Mouse (Mus musculus) thymus, postnatal 10 days (tissue): Measurements from ENCODE around the gene Cdrt4.

Experiments used
- DNase-seq, 2 experiments: peaks; one replicate each; pipeline ENCODE4 v3.0.0; 2021; ENCODE audit warnings: low spot score in 2 of 2

Gene Cdrt4

DNA sequence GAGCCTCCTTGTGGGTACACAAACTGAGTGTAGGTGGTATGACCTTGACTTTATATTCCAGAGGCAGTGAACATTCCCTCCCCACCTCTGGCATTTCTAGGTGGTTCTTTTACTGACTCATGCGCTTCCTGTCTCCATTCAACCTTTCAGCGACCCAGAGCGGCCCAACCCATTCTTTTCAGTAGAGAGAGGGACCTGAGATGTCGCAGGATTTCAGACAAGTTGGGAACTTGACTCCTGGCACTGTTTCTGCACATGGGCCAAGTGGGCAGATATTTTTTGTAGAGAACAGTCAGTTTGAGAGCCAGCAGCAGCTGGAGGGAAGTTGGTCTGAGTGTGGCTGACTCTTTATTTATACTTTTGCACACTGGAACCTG is 45.5 kb downstream of the Cdrt4 start:
- DNase-seq: no peak

DNA sequence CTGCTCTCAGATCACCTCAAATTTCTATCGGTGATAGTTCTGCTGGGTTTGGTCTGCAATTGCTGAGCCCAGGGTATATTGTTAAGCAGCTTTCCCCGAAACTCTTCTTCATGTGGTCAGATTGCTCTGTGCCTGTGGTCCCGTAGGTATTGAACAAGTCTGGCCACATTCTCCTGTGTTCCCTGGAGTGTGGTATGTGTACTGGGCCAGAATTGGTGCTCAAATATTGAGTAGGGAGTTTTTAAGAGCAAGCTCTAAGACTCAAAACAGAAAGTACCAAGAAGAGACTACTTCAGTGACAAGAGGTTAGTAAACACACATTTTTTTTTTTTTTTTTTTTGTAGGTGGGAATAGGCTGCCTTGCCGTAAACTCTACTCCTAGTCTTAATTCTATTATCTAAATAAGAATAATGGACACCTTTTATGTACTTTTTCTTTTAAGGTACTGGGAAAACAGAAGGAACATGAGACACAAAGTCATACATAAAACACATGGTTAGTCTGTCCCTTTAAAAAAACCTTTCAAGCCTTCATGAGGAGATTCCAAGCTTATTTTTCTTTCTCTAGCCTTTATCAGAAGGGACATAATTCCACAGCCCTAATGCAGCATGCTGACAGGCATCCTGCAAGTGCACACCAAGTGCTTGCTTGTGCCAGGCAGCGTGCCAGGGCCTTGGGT is 46.2 kb downstream of the Cdrt4 start:
- DNase-seq: no peak

DNA sequence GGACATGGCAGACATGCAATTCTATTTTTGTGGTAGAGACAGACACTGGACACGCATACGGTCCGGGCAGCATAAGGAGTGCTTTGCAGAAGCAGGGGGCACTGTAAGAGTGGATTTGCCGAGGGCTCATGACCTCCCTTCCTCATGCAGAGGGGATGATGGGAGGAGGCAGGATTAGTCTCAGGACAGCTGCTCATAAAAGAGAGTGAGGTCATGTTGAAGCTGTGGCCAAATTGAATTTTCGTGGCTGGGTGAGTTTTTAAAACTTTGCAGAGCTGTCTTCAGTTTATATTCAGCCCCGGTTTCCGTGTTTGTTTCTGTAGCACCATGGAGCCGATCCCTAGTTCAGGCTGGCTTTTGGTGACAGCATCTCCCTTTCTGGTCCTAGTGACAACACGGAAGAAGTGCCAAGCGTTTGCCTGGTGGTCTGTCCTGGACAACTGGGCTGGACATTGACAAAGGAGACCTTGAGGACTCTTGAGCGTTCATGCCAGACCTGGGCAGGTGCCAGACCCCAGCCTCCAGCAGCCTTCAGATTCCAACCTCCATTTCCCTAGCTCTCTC is 46.8 kb downstream of the Cdrt4 start:
- DNase-seq: no peak

- no peak for DNase-seq
These were observed 49.1 kb downstream of the Cdrt4 start for GRCm38 (mm10) chr11:63000126-63000525.

DNA sequence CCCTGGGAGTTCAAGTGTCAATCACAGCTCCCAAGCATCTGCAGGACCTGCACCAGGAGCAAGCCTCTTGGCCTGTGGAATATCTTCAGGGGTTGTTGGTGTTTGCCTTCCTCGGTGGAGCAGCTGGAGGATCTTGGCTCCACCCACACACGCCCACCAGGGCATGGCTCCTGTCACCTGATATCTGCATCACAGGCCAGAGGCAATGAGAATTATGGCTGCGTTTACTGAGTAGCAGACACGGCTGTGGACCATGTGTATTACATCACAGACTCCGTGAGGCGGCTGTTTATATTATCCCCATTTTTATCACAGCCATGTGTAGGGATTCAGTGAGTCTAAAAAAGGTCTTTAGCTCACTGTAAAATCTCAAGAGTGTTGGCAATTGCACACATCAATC is 53.6 kb downstream of the Cdrt4 start:
- DNase-seq: no peak

DNA sequence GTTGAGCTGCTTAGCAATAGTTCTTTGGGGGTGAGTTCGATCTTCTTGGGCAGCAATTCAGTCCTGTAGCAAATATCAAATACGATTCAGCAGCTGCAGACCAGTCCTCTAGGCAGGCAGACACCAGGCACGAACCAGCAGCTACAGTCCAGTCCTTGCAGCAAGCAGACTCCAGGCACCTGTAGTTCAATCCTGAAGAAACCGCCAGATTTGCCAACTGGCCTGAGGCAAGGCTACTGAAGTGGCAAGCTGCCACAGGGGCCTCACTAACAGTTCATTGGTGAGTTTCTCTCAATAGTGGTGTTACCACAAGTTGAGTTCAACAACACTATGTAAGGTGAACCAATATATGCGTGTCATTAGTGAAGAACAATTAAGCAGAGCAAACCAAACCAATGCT is 56.4 kb downstream of the Cdrt4 start:
- no peak for DNase-seq

- DNase-seq: no peak
These were observed 57.0 kb downstream of the Cdrt4 start for GRCm38 (mm10) chr11:63008004-63008403.

DNA sequence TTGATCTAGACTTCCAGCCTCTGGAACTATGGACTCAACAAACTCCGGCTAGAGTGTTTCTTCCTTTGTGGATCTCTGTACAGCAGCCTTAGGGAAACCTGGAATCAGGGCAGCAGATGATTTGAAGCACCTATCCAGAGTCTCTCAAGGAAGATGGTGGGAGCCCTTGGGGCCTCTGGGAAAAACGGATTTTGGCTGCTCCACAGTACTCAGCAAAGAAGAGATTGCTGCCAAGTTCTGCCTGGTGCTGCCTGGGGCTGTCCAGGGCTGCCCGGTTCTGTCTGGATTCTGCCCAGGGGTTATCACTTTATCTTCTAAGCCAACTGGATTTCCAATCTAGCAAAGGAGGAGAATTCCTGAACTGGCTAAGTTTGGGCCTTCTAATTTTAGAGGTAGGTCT is 58.8 kb downstream of the Cdrt4 start:
- DNase-seq: no peak

- DNase-seq: no peak
These were observed 66.5 kb downstream of the Cdrt4 start for GRCm38 (mm10) chr11:63017327-63018082.

- DNase-seq: no peak
These were observed 67.2 kb downstream of the Cdrt4 start for GRCm38 (mm10) chr11:63018083-63018622.

GRCm38 (mm10) chr11:63020633-63021032 is 69.6 kb downstream of the Cdrt4 start:
- no peak for DNase-seq

- DNase-seq: no peak
These were observed 70.3 kb downstream of the Cdrt4 start for GRCm38 (mm10) chr11:63021141-63021806.

DNA sequence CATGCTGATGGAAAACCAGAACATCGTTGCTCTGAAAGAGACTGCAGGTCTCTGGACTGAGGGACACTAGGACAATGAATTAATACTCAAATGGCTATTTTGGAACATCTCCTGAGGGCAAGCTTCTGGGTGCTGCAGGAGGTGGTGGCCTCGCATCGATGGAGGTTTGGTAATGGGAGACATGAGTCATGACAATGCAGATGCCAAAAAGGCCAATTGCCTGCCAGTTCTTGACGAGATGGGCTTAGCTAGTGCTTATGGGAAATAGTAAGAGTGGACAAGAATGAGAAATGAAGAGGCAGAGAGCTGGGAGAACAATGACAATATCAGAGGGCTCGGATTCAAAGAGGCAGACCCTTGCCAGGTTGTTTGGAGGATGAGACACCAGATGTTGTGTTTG is 72.5 kb downstream of the Cdrt4 start:
- no peak for DNase-seq

GRCm38 (mm10) chr11:63024136-63024535 is 73.1 kb downstream of the Cdrt4 start:
- no peak for DNase-seq

- DNase-seq: no peak
These were observed 74.5 kb downstream of the Cdrt4 start for GRCm38 (mm10) chr11:63025476-63025875.

DNA sequence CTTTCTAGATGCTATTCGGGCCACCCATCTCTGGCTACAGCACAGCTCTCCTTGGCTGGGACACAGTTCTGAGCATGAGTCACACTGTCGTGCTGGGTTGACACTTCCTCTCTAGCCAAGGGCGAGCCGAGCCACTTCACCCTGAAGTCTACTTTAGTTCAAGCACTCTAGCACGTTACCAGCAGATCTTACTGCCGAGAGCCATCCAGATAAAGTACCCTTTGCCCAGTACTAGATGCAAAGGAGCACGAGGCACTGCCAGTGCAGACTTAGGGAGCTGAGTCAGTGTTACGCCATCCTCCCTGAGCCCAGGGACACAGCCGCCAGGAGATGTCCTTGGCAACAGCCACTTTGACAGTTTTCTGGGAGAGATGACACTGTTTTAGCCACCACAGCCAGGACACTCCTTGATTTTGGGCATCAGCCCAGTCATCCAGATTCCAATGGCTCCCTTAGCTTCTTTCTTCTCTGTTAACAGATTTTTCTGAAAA is 75.7 kb downstream of the Cdrt4 start:
- DNase-seq: no peak

DNA sequence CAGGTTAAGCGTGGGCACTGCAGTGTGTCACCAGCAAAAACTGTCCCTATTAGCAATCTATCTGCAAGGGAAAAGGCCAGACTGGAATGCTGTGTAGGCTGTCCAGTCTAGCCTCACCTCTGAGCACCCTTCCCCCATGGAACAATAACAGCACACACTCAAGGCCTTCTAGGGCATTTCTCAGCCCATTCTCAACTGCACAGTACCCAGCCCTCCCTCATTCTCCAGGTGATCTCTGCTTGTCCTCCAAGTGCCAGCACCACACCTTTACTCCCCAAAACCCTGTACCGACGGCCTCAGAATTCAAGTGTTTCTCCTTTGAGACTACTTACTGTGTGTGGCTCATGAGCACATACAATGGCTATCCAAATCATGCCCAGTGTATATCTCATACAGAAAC is 77.1 kb downstream of the Cdrt4 start:
- DNase-seq: no peak

- no peak for DNase-seq
These were observed 78.2 kb downstream of the Cdrt4 start for GRCm38 (mm10) chr11:63029148-63029714.

GRCm38 (mm10) chr11:63029721-63030120 is 78.7 kb downstream of the Cdrt4 start:
- DNase-seq: no peak

DNA sequence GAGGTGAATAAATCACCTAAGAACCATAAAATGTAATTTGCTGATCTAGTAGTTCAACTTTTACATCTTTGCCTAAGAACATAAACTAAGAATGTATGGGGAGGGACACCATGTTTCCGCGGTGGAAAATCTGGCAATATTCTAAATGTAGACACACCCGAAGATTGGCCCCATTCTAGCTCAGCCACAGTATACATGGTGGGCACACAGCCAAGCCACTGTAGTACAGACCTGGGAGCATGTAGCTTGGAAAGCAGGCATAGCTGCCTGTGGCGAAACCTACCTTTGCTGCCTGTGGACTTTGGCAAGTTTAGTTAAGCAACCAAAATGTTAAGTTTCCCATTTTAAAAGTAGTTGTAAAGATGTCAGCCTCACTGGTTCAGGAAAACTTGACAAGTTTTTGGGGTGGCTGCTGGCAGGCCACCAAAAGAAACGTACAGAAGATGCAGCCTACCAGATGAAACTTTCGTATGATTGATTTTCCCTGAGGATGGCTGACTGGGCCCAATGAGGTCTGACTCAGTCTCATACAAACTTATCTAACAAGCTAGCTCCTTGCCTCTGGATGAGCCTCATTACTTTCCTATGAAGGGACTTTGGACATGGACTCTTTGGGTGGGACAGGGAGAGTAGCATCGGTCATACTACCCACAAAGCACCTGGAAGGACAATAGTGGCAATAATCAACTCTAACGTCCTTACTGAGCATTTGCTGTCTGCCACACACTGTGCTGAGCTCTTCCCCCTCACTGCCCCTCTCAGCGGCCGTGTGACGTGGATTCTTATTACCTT is 84.6 kb downstream of the Cdrt4 start:
- DNase-seq: no peak
